ENCODE assay signal across 9 mouse cellular contexts in the genomic region with DNA sequence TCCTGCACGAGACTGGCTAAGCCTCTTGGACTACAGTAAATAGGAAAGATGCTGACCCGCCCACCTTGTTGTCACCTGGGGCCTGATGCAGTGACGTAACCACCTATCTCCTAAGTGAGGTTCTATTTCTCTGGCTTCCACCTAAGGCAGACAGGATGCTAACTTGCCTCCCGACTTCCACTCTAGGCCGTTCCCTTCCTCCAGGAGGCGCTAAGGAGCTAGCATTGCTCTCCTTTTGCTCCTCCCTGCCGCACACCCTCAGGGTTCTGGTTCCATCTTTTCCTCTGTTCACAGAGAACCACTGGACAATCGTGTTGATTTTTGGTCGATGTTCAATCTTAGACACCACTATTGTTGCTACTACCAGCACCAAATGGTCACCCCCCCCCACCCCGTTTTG. TPM values are rescaled to one million over a fixed set of nuclear protein-coding genes. Genes with fewer than 3 reads are reported as not detected.
DNase-seq lines count a peak whose midpoint lies in the region; ATAC-seq and TF ChIP-seq lines count a peak whose summit lies in the region.
"Had no signal": no experiment of that assay in that cellular context is flagged by ENCODE, and none has a peak within 500 bp of the region (broad histone marks: within the 10 kb centered on the region; RNA-seq: fewer than 3 reads in every experiment).

No protein-coding gene starts in this region.

- H3K4me3 ChIP-seq in liver, embryonic 12.5 days: no peak overlapping the region
- no peak overlapping the region for H3K4me3 ChIP-seq in ES-E14 (ENCODE audit: insufficient read depth in 1 of 2, low read depth in 1 of 2, low read length in 2 of 2, poor library complexity in 1 of 2, severe bottlenecking in 1 of 2)
- H3K4me3 ChIP-seq: heart, embryonic 13.5 days had no signal

- peaks cover 16% of the 10 kb centered on the region; the same call in 1 of the 2 replicates for H3K36me3 ChIP-seq in liver, embryonic 12.5 days
- H3K36me3 ChIP-seq in ES-E14 (ENCODE audit: control insufficient read depth, insufficient read depth, low read length, poor library complexity, severe bottlenecking): peaks cover 3% of the 10 kb centered on the region; the same call in 1 of the 2 replicates

- in situ Hi-C loops in ES-E14 (cut with MboI; ENCODE audit: low sequenced_read_pairs in 2 of 2, unreplicated experiment in 2 of 2): loop anchor here (5.0 to 10.0 kb wide), 2 partner anchors 71 to 73 kb away; no protein-coding TSS in a partner anchor

- H3K27me3 ChIP-seq in liver, embryonic 12.5 days (replicated peaks): no peaks in the 10 kb centered on the region
- H3K27me3 ChIP-seq: heart, embryonic 13.5 days had no signal

- H3K4me2 ChIP-seq in liver, embryonic 12.5 days: no peak overlapping the region
- H3K4me2 ChIP-seq: heart, embryonic 13.5 days had no signal

- no peaks in the 10 kb centered on the region for H3K9me3 ChIP-seq in liver, embryonic 12.5 days (replicated peaks)
- H3K9me3 ChIP-seq in ES-E14 (ENCODE audit: control insufficient read depth, insufficient read depth, low read depth, low read length): no peaks in the 10 kb centered on the region
- H3K9me3 ChIP-seq: heart, embryonic 13.5 days had no signal

- peaks cover 16% of the 10 kb centered on the region for H3K4me1 ChIP-seq in liver, embryonic 12.5 days
- H3K4me1 ChIP-seq in ES-E14 (ENCODE audit: control insufficient read depth in 2 of 2, insufficient read depth in 2 of 2, low read length in 2 of 2, poor library complexity in 1 of 2): peaks cover 0 to 8% of the 10 kb centered on the region in 2 experiments; a peak in 1 of 4 replicates
- H3K4me1 ChIP-seq: heart, embryonic 13.5 days had no signal

- peak; percentile 42 to 70 for DNase-seq in cerebellum, postnatal 10 days
- DNase-seq in liver (peak; percentile 27), ES-E14 (ENCODE audit: low read depth, low spot score) (peak; percentile 89)
- no peak for DNase-seq in ovary, adult 18-20 months (ENCODE audit: low spot score)
- no peak for DNase-seq in left cerebral cortex, adult 9 months (ENCODE audit: low spot score in 2 of 2)

- no peak for ATAC-seq in cerebellum, adult (ENCODE audit: insufficient number of reproducible peaks, low FRiP score, low TSS enrichment)
- ATAC-seq in liver, embryonic 12.5 days: no peak
- peak; percentile 20; the same call in 1 of the 2 replicates for ATAC-seq in megakaryocyte progenitor cell, adult 5-6 weeks (replicated peaks; ENCODE audit: poor library complexity)

- H3K9ac ChIP-seq in liver, embryonic 12.5 days: no peak overlapping the region
- no peak overlapping the region for H3K9ac ChIP-seq in ES-E14 (ENCODE audit: insufficient read depth, low read depth, low read length, poor library complexity, severe bottlenecking)
- H3K9ac ChIP-seq: heart, embryonic 13.5 days had no signal

- WGBS in liver, embryonic 12.5 days (ENCODE audit: insufficient replicate concordance): 56% methylated on average over 10 of the region's 10 CpGs

- no peak overlapping the region for H3K27ac ChIP-seq in liver, embryonic 12.5 days
- H3K27ac ChIP-seq in ES-E14 (ENCODE audit: insufficient read depth, low read depth, low read length, poor library complexity, severe bottlenecking): no peak overlapping the region
- H3K27ac ChIP-seq: heart, embryonic 13.5 days had no signal

TF ChIP-seq in ES-E14, 5 proteins besides CTCF, POLR2A, EP300 and RAD21:
- TF ChIP-seq HCFC1 (IDR thresholded peaks at IDR 0.05; ENCODE audit: borderline replicate concordance, insufficient read depth, low read length) (no peak), MAFK (IDR thresholded peaks at IDR 0.05; ENCODE audit: insufficient read depth, low read depth, low read length) (no peak), ZC3H11A (IDR thresholded peaks at IDR 0.05; ENCODE audit: borderline replicate concordance, low read depth, low read length) (peak; percentile 26; the same call in 1 of the 2 replicates), CHD2 (IDR thresholded peaks at IDR 0.05; ENCODE audit: low read depth, low read length) (no peak)

RNA-seq across cellular contexts. Expression of gene 1600014C10Rik, which starts 8.6 kb away (rescaled TPM):
- polyA plus RNA-seq in liver, embryonic 12.5 days (2016; fragmentation: Nextera tagmentation; extraction: Ambion mirVana): 7.0 and 7.5 TPM in 2 replicates
- total RNA-seq in ES-E14 (2012; rRNA removed): 6.5 and 6.6 TPM in 2 replicates
- 18.8 and 19.5 TPM in 2 replicates for total RNA-seq in megakaryocyte progenitor cell, adult 5-6 weeks (2015)
- total RNA-seq in megakaryocyte progenitor cell, adult 5-6 weeks (2017): 22.7 and 29.4 TPM in 2 replicates

RNA-seq across cellular contexts. Expression of gene Plekhf1, which starts 36.2 kb away (rescaled TPM):
- polyA plus RNA-seq in liver, embryonic 12.5 days (2016; fragmentation: Nextera tagmentation; extraction: Ambion mirVana): 0.45 and 0.55 TPM in 2 replicates
- 3.3 and 4.8 TPM in 2 replicates for total RNA-seq in ES-E14 (2012; rRNA removed)
- total RNA-seq in megakaryocyte progenitor cell, adult 5-6 weeks (2015): 0.56 and 0.94 TPM in 2 replicates
- total RNA-seq in megakaryocyte progenitor cell, adult 5-6 weeks (2017): 0.46 and 1.1 TPM in 2 replicates

Comparison
In these comparisons a context has a peak if more than half of its experiments do, and no peak if none do; other contexts are left out.
1. DNase-seq: peak in cerebellum, postnatal 10 days (2 of 2), liver (single experiment) and ES-E14 (single experiment); none in ovary, adult 18-20 months (single experiment) and left cerebral cortex, adult 9 months (0 of 2).